Mouse (Mus musculus) hematopoietic stem cell, adult 5-6 weeks (primary cell): Measurements from ENCODE around the gene Tceanc2. TPM values are rescaled to one million over a fixed set of nuclear protein-coding genes. Genes with fewer than 3 reads are reported as not detected.

ENCODE experiments used
- ATAC-seq, 2 experiments: fragments of 125-278 bp in 1 of 2; replicated peaks in 1 of 2; 2 replicates each; pipeline ENCODE4 v1.8.0; 2016 to 2017; ENCODE audit warnings: inconsistent platforms in 2 of 2, mild to moderate bottlenecking in 2 of 2, moderate number of reproducible peaks in 2 of 2, low read depth in 1 of 2, moderate TSS enrichment in 1 of 2; ENCODE audit not compliant: low FRiP score in 2 of 2, poor library complexity in 2 of 2, severe bottlenecking in 2 of 2, insufficient read depth in 1 of 2, low TSS enrichment in 1 of 2
- total RNA-seq: library from RNA; stranded (forward); fragments of 172-1452, 232-1000 nt; gene quantifications from 2 replicates; pipeline ENCODE4 v1.2.3, GENCODE M21; 2017

Gene Tceanc2
- 15.3 and 271 TPM in 2 replicates for total RNA-seq

GRCm38 (mm10) chr4:107178830-107179490 is at the start of gene Tceanc2:
Gene Tceanc2 (minus strand): TSS chr4:107179116.
- ATAC-seq = peak; percentile 21 to 25; a peak in 3 of 4 replicates

GRCm38 (mm10) chr4:107226313-107226712 is 47.4 kb upstream of the Tceanc2 start:
- ATAC-seq = no peak

DNA sequence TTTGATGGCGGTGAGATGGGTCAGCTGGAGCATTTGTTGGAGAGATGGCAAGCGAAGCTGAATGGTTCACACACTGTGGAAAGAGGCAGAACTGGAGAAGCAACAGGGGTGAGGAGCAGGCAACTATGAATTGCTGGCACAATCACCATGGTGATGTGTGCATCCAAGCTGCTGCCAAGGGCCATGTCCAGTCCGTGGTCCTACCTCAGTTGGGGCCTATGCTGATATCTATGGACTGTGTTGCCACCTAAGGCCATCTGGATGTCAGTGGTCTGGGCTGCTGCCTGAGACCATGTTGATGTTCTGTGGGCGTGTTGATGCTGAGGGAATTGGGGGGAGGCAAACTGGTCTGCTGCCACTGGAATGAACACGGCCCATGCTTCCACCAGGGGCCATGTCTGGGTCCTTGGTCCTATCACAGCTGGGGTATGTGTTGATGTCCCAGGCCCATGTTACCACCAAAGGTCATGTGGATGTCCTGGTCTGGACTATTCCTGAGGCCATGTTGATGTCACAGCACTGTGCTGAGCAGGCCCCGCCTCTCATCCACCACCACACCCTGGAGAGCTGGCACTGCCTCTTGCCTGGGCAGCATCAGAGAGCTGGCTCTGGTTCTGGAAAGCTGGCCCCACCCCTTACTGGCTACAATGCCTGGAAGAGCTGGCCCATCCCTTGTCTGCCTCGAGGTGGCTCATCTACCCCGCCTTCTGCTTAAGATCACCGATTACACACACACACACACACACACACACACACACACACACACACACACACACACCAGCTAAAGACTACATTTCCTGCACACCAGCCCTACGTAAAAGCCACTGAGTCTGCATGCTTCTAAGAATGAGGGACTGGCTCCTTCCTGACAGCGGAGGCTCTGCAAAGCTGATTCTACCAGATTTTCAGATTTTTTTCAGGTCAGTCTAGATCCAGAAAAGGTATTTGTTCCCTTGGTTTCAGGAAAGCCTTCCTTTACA is 44.6 kb upstream of the Tceanc2 start:
- peak in 1 of 2 experiments; percentile 12; a peak in 1 of 4 replicates for ATAC-seq

DNA sequence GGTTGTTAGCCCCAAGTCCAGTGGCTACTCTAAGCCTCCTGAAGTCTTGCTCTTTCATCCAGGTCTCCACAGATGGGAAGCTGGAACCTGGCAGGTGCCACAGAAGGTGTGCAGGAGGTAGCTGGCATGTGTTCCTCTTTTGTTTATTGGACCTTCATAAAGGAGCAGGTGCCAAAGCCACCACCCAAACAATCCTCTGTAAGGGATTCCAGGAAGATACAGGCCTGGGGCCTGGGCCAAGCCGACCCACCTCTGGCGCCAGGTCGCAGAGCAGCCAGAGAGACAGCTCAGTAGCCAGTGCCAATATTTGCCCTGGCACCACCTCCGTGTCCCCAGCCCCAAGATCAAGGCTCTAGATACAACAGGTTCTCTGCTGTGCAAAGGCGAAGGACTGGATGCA is 42.6 kb upstream of the Tceanc2 start:
- ATAC-seq = no peak

GRCm38 (mm10) chr4:107217574-107217973 is 38.7 kb upstream of the Tceanc2 start:
- peak in 1 of 2 experiments; percentile 16; a peak in 1 of 4 replicates for ATAC-seq

GRCm38 (mm10) chr4:107213279-107214011 is 34.5 kb upstream of the Tceanc2 start:
- ATAC-seq = peak in 1 of 2 experiments; percentile 41; a peak in 1 of 4 replicates

GRCm38 (mm10) chr4:107211936-107212335 is 33.0 kb upstream of the Tceanc2 start:
- no peak for ATAC-seq

- no peak for ATAC-seq
These were observed 32.5 kb upstream of the Tceanc2 start for GRCm38 (mm10) chr4:107211465-107211864.

GRCm38 (mm10) chr4:107210483-107211097 is 31.7 kb upstream of the Tceanc2 start:
- ATAC-seq = peak; percentile 70 to 82

GRCm38 (mm10) chr4:107208880-107209279 is 30.0 kb upstream of the Tceanc2 start, which contains the start of gene Ldlrad1:
Gene Ldlrad1 (plus strand): TSS chr4:107209180.
- no peak for ATAC-seq

DNA sequence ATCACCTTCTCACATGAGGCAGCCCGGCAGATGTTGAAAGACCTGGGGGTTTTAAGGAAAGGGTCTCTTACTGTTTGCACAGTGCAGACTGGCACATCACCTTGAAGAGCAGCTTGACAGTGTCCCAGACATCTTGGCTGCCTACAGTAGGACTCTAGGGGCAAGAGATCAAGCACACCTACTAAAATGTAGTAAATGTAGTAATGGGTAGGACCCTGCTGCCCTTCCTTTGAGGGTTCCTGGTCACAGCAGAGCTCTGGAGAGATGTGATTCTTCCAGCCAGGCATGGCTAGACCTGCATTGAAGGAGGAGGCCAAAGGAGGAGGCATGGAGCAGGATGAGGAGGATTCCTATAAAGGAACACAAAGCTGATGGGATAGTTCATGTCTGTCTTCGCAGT is 28.1 kb upstream of the Tceanc2 start:
- ATAC-seq = no peak

GRCm38 (mm10) chr4:107203001-107203400 is 24.1 kb upstream of the Tceanc2 start:
- no peak for ATAC-seq

- no peak for ATAC-seq
These were observed 22.9 kb upstream of the Tceanc2 start for GRCm38 (mm10) chr4:107201779-107202178.

DNA sequence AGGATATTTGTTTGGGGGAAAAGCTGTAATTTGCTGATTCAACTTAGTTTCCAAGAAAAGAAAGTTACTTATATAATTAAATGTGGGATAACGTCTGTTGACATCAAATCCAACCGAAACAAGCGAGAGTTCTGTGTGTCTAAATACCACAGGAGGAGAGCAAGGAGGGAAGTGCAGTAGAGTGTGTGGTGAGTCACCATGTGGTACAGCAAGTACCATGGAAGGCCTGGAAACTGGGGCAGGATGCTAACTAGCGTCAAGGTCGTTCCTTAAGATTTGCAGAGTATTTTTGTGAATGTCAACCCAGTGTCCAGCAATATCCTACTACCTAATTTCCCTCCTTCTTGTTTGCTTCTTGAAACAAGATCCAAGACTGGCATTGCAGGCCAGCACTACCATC is 19.2 kb upstream of the Tceanc2 start:
- no peak for ATAC-seq

GRCm38 (mm10) chr4:107196454-107196853 is 17.5 kb upstream of the Tceanc2 start:
- no peak for ATAC-seq

- ATAC-seq = no peak
These were observed 14.9 kb upstream of the Tceanc2 start for GRCm38 (mm10) chr4:107193841-107194240.

- no peak for ATAC-seq
These were observed 6.8 kb upstream of the Tceanc2 start for GRCm38 (mm10) chr4:107185703-107186102.
